Mouse (Mus musculus): ENCODE results near the gene Tmem132d.
"Not testable (repeated sequence)": the region's sequence is repeated elsewhere in the genome, so short reads cannot be mapped to it uniquely, and the experiment has no call there.

Gene Tmem132d

GRCm38 (mm10) chr5:127800907-127801306 lies 632.0 kb downstream of the Tmem132d start:
- DNase-seq (ENCODE audit: low spot score in 2 of 2): peak in 1 of 2 experiments; percentile 33

GRCm38 (mm10) chr5:127781221-127781620 lies 651.7 kb downstream of the Tmem132d start:
- no peak for DNase-seq (ENCODE audit: low spot score in 2 of 2)

- peak; percentile 51 to 56 for DNase-seq (ENCODE audit: low spot score in 2 of 2)
Observed at GRCm38 (mm10) chr5:127775749-127776148, 657.1 kb downstream of the Tmem132d start.

- no peak for DNase-seq (ENCODE audit: low spot score in 2 of 2)
Observed at GRCm38 (mm10) chr5:127758576-127758975, 674.3 kb downstream of the Tmem132d start.

GRCm38 (mm10) chr5:127756671-127757423 lies 676.0 kb downstream of the Tmem132d start:
- DNase-seq (ENCODE audit: low spot score in 2 of 2): no peak

- DNase-seq (ENCODE audit: low spot score in 2 of 2): no peak
Observed at GRCm38 (mm10) chr5:127756011-127756410, 676.9 kb downstream of the Tmem132d start.

GRCm38 (mm10) chr5:127755594-127755993 lies 677.3 kb downstream of the Tmem132d start:
- DNase-seq (ENCODE audit: low spot score in 2 of 2): peak in 1 of 2 experiments; percentile 35

GRCm38 (mm10) chr5:127751262-127751975 lies 681.5 kb downstream of the Tmem132d start:
- peak in 1 of 2 experiments; percentile 35 for DNase-seq (ENCODE audit: low spot score in 2 of 2)

GRCm38 (mm10) chr5:127749540-127749939 lies 683.3 kb downstream of the Tmem132d start:
- DNase-seq (ENCODE audit: low spot score in 2 of 2): not testable (repeated sequence)

GRCm38 (mm10) chr5:127741331-127741730 lies 691.5 kb downstream of the Tmem132d start:
- DNase-seq (ENCODE audit: low spot score in 2 of 2): peak; percentile 76 to 81

Measured in right cerebral cortex, postnatal 10 days (tissue).